Mouse (Mus musculus) hindlimb bud, embryonic 11.5 days (tissue): ENCODE data around the gene Secisbp2l.

Source experiments
- DNase-seq: peaks from one replicate; pipeline ENCODE4 v3.0.0-alpha.2; 2012; ENCODE audit warnings: low read depth, low spot score; ENCODE audit errors: extremely low spot score

The Secisbp2l gene

GRCm38 (mm10) chr2:125716599-125716998 lies 66.1 kb downstream of the Secisbp2l start:
- no peak for DNase-seq

- no peak for DNase-seq
Measured at GRCm38 (mm10) chr2:125706510-125706921, 76.2 kb downstream of the Secisbp2l start.

- DNase-seq: no peak
Measured at GRCm38 (mm10) chr2:125704907-125705631, 77.6 kb downstream of the Secisbp2l start.

GRCm38 (mm10) chr2:125702851-125703250 lies 79.8 kb downstream of the Secisbp2l start:
- DNase-seq: no peak

- no peak for DNase-seq
Measured at GRCm38 (mm10) chr2:125701606-125702005, 81.1 kb downstream of the Secisbp2l start.

- DNase-seq: no peak
Measured at GRCm38 (mm10) chr2:125696219-125696618, 86.5 kb downstream of the Secisbp2l start.

- no peak for DNase-seq
Measured at GRCm38 (mm10) chr2:125694798-125695197, 87.9 kb downstream of the Secisbp2l start.

GRCm38 (mm10) chr2:125692010-125692409 lies 90.7 kb downstream of the Secisbp2l start:
- no peak for DNase-seq
